Mouse (Mus musculus): ENCODE data around the gene Zfp202.
"Not testable (repeated sequence)": the region's sequence is repeated elsewhere in the genome, so short reads cannot be mapped to it uniquely, and the experiment has no call there.

Zfp202 gene

DNA sequence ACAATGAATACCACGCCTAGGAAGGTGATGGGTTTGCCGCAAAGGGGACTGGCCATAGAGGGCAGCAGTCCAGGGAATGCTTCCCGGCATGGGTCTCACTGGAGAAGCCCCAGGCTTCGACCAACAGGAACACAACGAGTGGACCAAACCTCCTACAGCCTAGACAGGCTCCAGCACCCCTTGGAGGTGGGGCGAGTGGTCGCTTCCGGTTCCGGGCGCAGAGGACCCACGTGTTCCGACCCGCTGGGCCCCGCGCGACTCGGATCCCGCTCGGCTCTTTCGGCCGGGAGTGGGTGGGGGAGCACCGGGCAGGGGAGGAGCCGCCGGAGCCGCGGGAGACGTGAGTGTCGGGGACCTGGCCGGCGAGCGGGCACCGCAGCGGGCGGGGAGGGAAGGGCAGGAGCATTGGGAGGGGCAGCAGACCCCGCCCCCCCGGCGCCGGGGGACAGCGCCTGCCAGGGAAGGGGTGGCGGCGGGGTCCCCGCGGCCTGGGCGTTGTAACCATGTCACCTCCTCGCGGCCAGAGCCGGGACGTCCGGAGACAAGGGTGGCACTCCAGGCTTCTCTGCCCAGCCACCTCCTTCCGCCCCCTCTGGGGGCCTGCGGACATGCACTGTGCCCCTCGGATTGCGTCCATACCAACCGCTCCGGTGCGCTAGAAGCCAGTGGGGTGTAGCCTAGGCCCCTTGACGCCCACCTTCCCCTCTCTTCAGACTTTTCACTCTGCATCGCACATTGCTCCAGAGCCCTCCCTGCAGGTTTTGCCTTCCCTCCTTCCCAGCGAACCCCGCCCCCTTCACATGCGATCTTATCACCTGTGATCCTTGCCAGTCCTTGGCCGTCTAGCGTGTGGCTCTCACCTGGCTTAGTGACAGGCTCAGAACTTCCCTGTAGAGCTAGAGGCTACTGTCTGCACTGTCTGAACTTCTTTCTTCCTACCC, at the start of gene Zfp202:
Zfp202 (plus strand) TSS at position 219 of the 941 bp plus-strand sequence.
- DNase-seq (ENCODE audit: low spot score in 2 of 2), result peak; percentile 71 to 72

DNA sequence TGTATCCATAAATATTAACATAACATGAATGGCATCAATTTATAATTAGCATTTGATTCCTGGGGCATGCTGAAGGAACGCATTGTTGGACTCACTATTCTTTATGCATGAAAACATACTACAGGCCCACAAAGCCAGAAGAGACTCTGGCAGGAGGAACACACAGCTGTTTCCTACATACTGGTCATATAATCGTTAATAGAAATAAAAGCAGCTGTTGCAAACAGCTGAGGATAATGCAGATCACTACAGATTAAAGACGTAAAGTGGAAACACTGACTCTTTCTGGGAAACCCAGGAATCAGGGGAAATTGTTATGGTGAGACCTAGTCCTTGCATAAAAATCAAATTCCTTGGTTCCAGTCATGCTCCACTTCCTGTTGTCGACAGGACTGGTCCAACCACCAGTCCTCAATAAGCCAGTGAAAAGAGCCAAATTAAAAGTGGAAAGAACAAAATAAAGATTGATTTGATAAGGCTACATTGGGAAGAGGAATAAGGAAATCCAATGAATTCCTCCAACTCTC, 36.9 kb upstream of the Zfp202 start:
- DNase-seq (ENCODE audit: low spot score in 2 of 2), result no peak

DNA sequence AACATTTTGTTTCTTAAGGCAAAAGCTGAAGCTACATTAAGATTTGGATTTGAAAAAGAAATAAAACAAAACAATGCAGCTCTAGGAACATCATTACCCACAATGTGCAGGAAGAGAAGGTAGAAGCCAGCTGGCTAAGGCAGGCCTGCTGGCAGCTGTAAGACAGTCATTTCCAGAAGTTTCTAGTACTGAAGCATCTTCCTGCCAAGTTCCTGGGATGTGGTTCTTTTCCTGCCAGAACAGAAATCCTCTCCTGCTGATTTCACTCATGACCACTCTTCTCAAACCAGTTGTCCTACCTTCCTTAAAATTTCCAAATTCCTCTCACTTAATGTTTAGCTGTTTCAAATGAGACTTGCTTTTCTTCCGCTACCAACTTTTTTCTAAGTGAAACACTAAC, 25.7 kb upstream of the Zfp202 start:
- no peak for DNase-seq (ENCODE audit: low spot score in 2 of 2)

DNA sequence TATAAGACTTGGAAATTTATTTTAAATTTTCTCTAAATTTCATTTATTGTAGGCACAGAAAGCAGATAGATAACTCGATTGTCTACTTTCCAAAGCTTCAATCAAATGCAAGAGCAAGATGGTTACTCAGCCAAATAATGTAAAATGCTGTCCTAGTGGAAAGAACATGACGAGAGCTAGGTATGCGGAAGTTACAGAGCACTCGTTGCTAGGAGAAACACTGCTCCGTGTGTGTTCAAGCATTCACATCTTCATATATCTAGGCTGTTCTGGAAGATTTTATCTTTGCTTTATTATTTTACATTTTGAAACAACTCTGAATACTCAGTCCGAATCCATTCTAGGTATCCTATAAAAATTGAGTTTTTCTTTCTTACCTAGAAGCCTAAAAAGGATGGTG, 15.1 kb upstream of the Zfp202 start:
- DNase-seq (ENCODE audit: low spot score in 2 of 2), result no peak

DNA sequence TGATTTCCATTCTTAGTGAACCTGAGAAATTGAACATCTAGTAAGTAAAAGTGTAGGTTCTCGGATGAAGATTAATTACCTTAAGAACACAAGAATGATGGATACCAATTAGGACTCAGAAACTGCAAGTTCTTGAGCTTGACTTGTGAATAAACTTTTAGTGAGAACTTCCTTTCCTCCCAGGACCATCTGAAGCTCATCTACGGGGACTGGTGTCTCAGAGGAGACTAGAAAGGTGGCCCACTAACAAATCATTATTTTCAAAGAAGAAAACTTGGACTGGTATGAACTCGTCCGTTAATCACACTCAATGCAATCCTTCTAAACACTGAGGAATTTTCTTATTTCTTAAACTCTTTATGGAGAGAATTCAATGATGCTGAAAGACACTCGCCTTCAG, 11.5 kb upstream of the Zfp202 start, which contains the start of gene Olfr986:
Olfr986 (plus strand) TSS at position 301 of the 400 bp plus-strand sequence.
- no peak for DNase-seq (ENCODE audit: low spot score in 2 of 2)

DNA sequence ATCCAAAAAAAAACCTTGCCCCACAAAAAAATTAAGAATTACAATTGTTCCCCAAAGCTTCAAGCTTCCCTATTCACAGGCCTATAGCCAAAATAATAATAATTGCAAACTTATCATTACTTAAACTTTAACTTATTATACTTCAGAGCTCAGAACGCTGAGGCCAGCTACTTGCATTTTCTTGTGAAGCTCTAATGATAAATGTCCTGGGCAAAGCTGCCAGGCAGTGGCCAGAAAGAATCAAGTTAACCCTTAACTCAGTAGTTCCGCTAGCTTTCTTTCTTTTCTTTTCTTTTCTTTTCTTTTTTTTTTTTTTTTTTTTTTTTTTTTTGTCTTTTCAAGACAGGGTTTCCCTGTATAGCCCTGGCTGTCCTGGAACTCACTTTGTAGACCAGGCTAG, 7.0 kb upstream of the Zfp202 start:
- not testable (repeated sequence) for DNase-seq (ENCODE audit: low spot score in 2 of 2)

DNA sequence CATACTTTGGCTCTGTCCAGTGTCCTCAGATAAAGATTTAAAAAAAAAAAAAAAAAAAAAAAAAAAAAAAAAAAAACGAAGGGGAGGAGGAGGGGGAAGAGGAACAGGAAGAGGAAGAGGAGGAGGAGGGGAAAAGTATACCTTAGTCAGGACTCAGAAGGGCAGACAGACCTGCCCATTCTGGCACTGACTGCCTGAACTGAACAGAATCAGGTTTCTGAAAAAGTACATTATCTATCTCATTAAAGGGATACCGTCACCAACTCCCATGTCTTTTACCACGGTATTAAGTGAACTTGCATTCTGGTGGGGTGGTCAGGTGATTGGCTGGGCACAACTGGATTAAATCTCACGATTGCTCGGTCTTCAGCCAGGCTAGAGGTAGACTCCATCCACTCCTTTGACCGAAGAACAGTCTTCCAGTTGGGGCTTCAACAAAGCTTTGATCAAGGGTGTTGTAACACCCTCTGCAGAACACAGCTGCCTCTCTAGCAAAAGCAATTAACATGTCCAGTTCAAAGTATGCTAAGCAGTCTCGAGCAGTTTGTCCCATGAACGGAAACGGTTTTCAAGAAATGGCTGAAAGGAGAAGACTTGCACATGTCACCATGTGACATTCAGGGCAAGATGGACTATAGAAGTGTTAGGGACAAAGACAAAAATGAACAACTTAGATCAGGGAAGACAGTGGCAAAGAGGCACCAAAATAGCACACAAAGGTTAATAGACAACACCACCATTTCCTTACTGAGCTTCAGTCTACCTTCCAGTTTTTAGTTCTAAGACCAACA, 835 bp upstream of the Zfp202 start:
- DNase-seq (ENCODE audit: low spot score in 2 of 2), result no peak

DNA sequence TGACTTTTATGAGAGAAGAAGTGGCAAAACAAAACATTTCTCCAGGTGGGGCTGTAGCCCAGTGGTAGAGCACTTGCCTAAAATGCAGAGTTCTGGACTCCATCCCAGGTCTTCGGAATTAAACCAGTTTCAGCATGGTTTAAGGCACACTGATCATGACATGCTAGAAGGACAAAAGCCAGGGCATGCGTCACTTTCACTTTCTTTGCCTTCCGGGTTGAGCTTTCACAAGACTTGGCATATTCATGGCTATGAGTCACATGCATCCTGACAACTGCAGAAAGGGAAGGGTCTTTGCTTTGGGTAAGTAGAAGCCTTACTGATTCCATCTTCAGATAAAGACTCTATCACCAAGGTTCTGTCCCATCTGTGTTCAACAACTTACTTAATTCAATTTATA, 3.9 kb downstream of the Zfp202 start:
- peak in 1 of 2 experiments; percentile 8 for DNase-seq (ENCODE audit: low spot score in 2 of 2)

DNA sequence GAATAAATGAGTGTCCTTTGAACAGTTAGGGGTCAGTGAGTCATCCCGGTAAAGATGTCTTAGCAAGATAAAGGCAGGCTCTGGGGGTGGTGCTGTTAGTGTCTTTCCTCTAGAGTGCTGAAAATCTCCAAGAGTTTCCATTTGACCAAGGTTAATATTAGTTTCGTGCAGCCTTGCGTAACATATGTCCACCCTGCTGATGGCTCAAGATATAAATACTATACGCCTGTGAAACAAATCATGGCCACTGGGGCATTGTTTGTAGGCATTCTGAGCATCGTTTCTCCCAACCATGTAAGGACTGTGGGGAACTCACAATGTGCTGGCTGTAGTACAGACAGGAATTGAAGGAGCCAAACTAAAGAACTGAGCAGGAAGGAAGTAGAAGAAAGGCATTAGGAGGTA, 14.4 kb downstream of the Zfp202 start:
- DNase-seq (ENCODE audit: low spot score in 2 of 2), result no peak

DNA sequence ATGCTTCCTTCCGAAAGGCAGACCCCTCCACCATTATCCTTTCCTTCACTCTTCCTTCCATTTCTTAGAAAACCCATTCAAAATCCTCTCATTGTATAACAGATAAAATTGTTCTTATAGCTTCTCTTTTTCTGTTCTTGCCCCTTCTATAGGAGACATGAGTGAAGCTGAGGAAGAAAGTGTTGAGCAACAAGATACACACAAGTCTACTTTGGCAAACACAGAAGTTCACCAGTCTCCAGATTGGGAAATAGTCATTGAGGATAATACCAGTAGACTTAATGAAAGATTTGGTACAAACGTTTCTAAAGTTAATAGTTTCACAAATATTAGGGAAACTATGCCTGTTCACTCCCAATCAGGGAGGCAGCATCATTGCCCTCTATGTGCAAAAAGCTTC, 18.6 kb downstream of the Zfp202 start:
- DNase-seq (ENCODE audit: low spot score in 2 of 2), result no peak

DNA sequence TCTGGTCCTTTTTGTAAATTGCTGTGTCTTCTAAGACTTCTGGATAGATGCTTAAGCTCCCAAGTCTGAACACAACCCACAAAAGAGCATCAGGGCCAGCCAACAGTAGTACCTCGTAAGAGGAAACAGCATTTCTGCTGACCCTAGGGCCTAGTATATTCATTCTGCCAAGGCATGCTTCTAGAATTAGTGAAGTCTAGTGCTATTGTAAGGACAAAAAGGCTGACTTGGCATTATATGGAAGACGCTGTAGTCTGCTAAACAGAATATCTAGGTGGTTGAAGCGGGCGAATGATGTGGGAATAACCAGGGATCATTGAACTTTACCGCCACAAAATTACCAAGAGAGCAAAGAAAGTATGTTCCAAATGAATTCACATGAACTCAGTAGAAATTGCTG, 21.9 kb downstream of the Zfp202 start:
- DNase-seq (ENCODE audit: low spot score in 2 of 2), result no peak

DNA sequence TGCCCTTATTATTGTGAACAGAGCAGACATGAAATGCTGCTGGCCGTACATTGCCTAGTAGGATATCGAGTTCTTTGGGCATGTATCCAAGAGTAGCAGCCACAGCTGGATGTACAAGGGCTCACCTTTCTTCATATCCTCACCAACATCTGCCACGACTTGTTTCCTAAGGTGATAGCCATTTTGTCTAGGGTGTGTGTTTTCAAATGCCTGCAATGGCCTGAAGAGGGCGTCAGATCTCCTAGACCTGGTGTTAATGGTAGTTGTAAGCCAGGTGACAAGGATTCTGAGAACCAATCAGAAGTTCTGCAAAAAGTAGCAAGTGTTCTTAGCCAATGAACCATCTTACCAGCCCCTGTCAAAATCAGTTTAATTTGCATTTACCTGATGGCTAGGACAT, 24.5 kb downstream of the Zfp202 start:
- no peak for DNase-seq (ENCODE audit: low spot score in 2 of 2)

DNA sequence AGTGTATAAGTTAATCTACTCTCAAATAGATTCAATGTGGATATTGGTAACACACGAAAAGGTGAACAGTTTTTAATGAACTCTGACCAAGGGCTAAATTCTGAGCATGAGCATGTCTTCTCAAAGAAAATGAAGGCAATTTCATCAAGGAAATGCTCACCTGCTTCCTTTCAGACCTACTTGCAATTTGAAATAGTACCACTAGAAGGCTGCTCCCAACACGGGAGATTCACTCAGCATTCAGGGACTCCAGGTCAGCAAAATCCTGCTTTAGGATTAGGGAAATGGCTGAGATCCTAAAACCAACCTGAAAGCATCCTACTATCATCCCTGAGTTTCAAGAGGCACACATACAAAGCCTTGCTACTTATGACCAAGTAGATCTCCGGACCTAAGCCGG, 32.2 kb downstream of the Zfp202 start:
- DNase-seq (ENCODE audit: low spot score in 2 of 2), result no peak

DNA sequence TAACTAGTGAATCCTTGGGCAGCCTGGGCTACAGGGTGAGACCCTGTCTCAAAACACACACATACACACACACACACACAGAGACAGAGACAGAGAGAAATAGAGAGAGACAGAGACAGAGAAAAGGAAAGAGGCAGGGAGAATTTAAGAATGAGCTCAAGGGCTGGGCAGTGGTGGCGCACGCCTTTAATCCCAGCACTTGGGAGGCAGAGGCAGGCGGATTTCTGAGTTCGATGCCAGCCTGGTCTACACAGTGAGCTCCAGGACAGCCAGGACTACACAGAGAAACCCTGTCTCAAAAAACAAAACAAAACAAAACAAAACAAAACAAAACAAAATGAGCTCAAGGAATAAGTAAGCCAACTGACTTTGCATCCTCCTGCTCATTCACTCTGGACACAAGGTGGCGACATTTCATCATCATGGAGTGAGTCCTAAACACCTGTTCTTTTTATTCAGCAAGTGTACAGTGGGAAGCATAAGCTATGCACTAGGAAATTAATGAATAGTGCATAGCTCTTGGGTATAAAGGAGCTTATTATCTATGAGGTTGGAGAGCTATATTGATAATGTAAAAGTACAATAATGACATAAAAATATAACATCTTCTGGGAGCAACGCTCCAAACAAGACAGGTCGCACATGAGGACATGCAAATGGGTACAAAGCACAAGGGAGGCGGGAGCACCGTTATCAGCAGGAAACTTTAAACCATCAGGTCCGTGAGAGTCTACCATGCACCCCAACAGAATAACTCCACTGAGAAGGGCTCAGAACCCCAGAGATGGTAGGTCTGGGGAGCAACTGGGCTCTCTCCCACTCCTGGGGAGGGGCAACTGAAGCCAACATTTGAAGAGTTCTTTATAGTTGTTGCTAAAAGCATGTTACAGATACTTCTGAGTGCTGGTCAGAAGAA, 36.0 kb downstream of the Zfp202 start:
- DNase-seq (ENCODE audit: low spot score in 2 of 2), result no peak

DNA sequence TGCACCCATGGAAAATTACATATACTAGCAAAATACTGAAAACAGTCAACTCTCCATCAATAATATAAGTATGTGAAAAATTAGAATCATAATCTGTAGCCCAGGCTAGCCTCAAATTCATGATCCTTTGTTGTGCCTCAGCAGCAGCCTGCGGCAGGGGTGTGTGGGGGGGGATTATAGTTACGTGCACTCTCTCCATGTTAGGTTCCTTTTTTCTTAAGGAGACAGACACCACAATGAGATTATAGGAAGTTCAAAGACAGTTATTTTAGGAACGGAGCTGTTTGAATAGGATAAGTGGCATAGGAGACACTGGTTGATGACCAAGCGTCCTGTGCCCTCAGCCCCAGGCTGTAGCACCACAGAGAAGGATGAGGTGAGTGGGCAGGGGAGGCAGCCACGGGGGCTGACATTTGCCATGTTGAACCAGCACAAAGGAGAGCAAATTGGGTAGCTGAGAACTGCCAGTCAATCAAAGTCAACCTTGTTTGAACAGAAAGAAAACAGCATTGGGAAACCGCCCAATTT, 36.8 kb downstream of the Zfp202 start:
- no peak for DNase-seq (ENCODE audit: low spot score in 2 of 2)

DNA sequence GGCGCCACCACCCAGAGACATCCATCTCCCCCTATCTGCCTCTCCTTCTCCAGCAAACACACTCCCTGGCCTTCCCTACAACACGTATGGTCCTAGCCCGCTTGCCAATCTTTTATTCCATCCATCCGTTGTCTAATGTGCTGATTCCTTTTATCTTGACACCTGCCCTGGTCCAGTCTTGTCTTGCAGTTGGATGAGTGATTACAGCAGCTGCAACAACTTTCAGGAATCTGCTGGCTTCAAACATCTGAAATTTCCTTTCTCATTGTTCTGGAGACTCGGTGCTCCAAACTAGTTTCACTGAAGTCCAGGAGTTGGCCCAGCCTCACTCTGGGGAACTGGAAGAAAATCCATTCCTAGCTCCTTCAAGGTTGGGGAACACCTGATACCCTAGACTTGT, 37.4 kb downstream of the Zfp202 start:
- no peak for DNase-seq (ENCODE audit: low spot score in 2 of 2)

DNA sequence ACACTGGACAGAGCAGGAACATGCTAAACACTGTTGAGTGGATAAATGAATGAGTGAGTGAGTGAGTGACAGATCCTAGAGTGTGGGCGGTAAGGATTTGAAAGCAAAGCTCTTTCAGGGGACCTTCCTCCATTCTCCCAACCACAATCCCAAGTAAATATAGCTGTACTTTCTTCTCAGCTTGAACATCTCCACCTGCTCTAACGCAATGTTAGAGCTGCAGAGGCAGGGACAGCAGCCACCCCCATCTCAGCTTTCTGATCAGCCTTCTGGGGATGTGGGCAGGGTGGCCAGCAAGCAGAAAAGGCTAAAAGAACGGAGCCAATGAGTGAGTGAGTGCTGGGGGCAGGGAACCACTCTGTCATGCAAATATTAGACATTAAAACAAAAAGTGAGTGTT, 38.9 kb downstream of the Zfp202 start:
- no peak for DNase-seq (ENCODE audit: low spot score in 2 of 2)

DNA sequence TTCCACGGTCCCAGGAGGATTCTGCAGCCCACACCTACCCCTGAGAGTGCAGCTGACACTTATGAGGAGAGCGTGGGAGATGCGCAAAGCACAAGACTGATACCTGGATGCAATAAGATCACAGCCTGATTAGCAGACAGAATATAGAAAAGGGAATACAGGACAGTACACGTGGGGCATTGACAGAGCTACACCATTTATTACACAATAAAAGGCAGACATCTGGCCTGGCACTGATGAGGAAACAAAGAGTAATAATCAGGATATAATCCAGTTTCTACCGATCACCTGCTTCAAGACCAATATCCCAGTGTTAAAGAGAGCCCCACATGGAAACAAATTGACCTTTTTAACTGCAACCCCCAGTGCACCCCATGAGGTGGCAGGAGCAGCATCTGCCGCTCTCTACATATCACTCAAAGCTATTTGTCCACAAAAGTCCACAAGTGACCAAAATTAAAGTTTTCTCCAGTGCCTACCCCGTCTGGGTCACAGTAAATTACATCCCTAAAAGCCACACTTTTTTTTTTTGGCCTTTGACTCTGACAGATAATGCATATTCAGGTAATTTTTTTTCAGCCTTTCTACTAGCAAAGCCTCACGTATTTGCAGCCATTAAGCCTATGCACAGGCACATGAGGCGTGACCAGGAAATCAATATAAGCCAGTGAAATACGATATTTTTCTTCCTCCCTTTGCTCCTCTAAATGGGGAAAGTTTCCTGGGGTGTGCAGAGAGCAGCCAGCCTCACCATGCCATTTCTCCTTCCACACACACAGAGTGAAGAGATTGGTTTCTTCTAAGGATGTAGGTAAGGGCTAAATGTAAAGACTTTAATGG, 42.3 kb downstream of the Zfp202 start:
- DNase-seq (ENCODE audit: low spot score in 2 of 2), result no peak

DNA sequence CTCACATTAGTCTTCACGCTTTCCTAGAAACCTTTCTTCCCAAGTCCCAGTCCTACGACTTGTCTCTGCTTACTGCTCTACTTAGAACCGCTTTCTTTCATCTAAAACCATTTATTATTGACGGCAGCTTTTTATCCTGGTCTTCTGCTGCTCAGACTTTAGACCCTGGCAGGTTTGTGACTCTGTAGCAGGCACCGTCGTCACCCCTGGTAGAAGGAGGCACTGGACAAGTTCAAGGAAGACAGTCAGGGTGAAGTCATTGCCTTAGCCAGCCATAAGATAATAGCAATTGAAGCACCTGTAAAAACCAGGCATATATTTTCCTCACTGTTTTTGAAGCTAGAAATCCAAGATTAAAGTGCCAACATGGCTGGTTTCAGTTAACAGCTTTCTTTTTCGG, 43.1 kb downstream of the Zfp202 start:
- DNase-seq (ENCODE audit: low spot score in 2 of 2), result no peak

DNA sequence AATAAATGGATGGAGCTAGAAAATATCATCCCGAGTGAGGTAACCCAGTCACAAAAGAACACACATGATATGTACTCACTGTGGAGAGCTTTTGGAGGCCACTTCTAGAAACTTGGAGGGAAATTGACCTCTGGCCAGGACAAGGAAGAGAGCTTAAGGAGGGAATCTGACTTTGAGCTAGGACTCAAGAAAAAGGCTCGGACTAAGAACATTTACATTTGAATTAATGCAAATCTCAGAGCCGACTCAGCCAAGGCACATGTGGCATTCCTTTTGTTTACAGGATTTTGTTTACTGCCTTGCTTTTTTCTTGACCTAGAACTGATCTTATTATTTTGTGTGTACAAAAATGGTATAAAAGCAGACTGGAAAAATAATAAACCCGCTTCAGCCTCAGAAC, 47.6 kb downstream of the Zfp202 start:
- DNase-seq (ENCODE audit: low spot score in 2 of 2), result no peak

Measured in spleen, postnatal 36 days (tissue).